Mouse (Mus musculus): ENCODE data around the gene Tgfbr3l. TPM values are rescaled to one million over a fixed set of nuclear protein-coding genes. Genes with fewer than 3 reads are reported as not detected.
"Not testable (repeated sequence)": the region's sequence is repeated elsewhere in the genome, so short reads cannot be mapped to it uniquely, and the experiment has no call there.

Gene Tgfbr3l
- total and polyA plus RNA-seq, 2 experiments from 2014 or later, result 3.5 to 8.2 TPM

DNA sequence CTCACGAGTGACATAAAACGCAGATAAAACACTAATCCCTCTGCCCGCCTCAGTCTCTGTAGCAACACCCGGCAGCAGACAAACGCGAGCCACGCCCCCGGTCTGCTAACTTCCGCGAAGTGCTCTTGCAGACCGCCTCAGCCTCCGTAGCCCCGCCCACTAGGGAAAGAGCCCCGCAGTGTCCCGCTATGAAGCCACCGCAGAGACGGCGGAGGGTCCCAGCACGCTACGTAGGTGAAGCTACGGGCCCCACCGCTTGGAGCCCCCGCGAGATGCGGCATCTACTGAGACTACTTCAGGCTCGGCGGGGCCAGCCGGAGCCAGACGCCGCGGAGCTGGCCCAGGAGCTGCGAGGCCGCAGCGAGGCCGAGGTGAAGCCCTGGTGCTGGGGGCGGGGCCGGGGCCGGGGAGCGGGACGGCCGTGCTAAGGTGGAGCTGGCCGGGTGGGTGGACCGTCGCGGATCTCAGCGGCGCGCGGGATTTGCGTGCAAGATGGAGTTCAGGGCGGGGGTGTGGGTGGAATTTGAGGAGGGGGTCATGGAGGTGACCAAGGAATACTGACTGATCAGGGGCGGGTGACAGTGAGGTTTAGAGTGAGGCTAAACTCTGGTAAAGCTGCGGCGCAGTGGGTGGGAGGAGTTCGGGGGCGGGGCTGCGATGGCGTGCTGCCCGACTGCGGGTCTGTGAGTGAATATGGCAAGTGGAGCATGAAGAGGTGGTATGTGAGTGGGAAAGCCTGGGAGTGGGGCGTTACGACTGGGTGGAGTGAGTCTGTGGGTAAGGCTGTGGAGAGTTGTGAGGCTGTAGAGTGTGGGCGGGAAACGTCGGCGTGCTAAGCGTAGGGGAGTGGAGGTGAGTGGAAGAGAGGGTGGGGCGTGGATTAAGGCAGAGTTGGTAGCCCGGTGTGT, 5.2 kb downstream of the Tgfbr3l start, which contains the start of gene Snapc2:
Snapc2 (plus strand) TSS at position 147 of the 908 bp plus-strand sequence.
- peak within 1 kb of the TSS; percentile 68 for H3K4me2 ChIP-seq (ENCODE audit: low read depth, low read length, poor library complexity, severe bottlenecking)
- H3K9me3 ChIP-seq (ENCODE audit: low read length), result no peaks in the 10 kb centered on the region
- DNase-seq (ENCODE audit: low spot score), result peak; percentile 97
- H3K27me3 ChIP-seq (ENCODE audit: insufficient read depth, low read length), result no peaks in the 10 kb centered on the region
- peak within 1 kb of the TSS; percentile 79 for H3K9ac ChIP-seq (replicated peaks; ENCODE audit: low read length, poor library complexity, severe bottlenecking)
- no peak for TF ChIP-seq CTCF (IDR thresholded peaks at IDR 0.05)
- peak; percentile 88 for ATAC-seq (ENCODE audit: low FRiP score)
- H3K36me3 ChIP-seq (ENCODE audit: insufficient read depth, low read length), result peaks cover 25% of the 10 kb centered on the region
- peaks cover 10% of the 10 kb centered on the region for H3K4me1 ChIP-seq (ENCODE audit: insufficient read depth, low read length)
- peak within 1 kb of the TSS; percentile 65 for H3K4me3 ChIP-seq (ENCODE audit: low read depth, low read length)
- H3K27ac ChIP-seq (ENCODE audit: low read depth, low read length), result peak within 1 kb of the TSS; percentile 87
- under 1% methylated on average over 69 of the region's 69 CpGs for WGBS

- no peak for ATAC-seq (ENCODE audit: low FRiP score)
- Histone ChIP-seq H3K9ac (replicated peaks; ENCODE audit: low read length, poor library complexity, severe bottlenecking) (peak overlapping the region; percentile 79), H3K4me2 (ENCODE audit: low read depth, low read length, poor library complexity, severe bottlenecking) (peak overlapping the region; percentile 68), H3K4me3 (ENCODE audit: low read depth, low read length) (peak overlapping the region; percentile 65), H3K27ac (ENCODE audit: low read depth, low read length) (peak overlapping the region; percentile 87), H3K27me3 (ENCODE audit: insufficient read depth, low read length) (no peaks in the 10 kb centered on the region), H3K4me1 (ENCODE audit: insufficient read depth, low read length) (peaks cover 10% of the 10 kb centered on the region), H3K36me3 (ENCODE audit: insufficient read depth, low read length) (peaks cover 21% of the 10 kb centered on the region), H3K9me3 (ENCODE audit: low read length) (no peaks in the 10 kb centered on the region)
- 50% methylated on average over 6 of the region's 6 CpGs for WGBS
- peak; percentile 73 for TF ChIP-seq CTCF (IDR thresholded peaks at IDR 0.05)
- peak; percentile 91 for DNase-seq (ENCODE audit: low spot score)
Measured at GRCm38 (mm10) chr8:4254001-4254400, 6.0 kb downstream of the Tgfbr3l start.

- not testable (repeated sequence) for H3K9ac ChIP-seq (replicated peaks; ENCODE audit: low read length, poor library complexity, severe bottlenecking); H3K9me3 ChIP-seq (ENCODE audit: low read length); H3K27ac ChIP-seq (ENCODE audit: low read depth, low read length); H3K4me2 ChIP-seq (ENCODE audit: low read depth, low read length, poor library complexity, severe bottlenecking); ATAC-seq (ENCODE audit: low FRiP score); H3K4me3 ChIP-seq (ENCODE audit: low read depth, low read length); H3K27me3 ChIP-seq (ENCODE audit: insufficient read depth, low read length); DNase-seq (ENCODE audit: low spot score)
- 90% methylated on average over 7 of the region's 7 CpGs for whole genome bisulfite sequencing
- H3K4me1 ChIP-seq (ENCODE audit: insufficient read depth, low read length), result peaks cover 10% of the 10 kb centered on the region
- peaks cover 29% of the 10 kb centered on the region for H3K36me3 ChIP-seq (ENCODE audit: insufficient read depth, low read length)
Measured at GRCm38 (mm10) chr8:4255471-4255870, 7.5 kb downstream of the Tgfbr3l start.

DNA sequence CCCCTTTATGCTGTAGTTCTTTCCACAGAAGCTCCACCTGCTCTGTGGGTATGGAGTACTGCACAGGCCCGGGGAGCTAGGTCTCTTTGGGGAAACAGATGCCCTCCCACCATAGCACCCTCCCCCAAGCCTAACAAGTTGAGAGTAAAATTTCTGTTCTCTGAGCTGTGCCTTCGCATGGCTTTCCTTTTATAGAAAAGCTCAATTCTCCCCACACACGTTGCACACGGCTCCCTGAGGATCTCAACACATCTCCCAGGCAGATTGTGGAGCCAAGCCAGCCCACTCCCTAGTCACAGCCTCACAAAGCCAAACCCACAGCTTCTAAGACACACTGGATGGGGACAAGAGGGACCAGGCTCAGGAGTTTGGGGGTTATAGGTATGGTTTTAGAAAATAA, 8.9 kb downstream of the Tgfbr3l start:
- Histone ChIP-seq H3K27ac (ENCODE audit: low read depth, low read length) (peak overlapping the region; percentile 39; the same call in 1 of the 2 replicates), H3K4me3 (ENCODE audit: low read depth, low read length) (no peak overlapping the region), H3K9me3 (ENCODE audit: low read length) (no peaks in the 10 kb centered on the region), H3K27me3 (ENCODE audit: insufficient read depth, low read length) (no peaks in the 10 kb centered on the region), H3K4me2 (ENCODE audit: low read depth, low read length, poor library complexity, severe bottlenecking) (peak overlapping the region; percentile 77; the same call in 1 of the 2 replicates), H3K36me3 (ENCODE audit: insufficient read depth, low read length) (peaks cover 38% of the 10 kb centered on the region), H3K4me1 (ENCODE audit: insufficient read depth, low read length) (peaks cover 10% of the 10 kb centered on the region), H3K9ac (replicated peaks; ENCODE audit: low read length, poor library complexity, severe bottlenecking) (peak overlapping the region; percentile 78; the same call in 1 of the 2 replicates)
- DNase-seq (ENCODE audit: low spot score), result peak; percentile 47
- no peak for TF ChIP-seq CTCF (IDR thresholded peaks at IDR 0.05)
- ATAC-seq (ENCODE audit: low FRiP score), result no peak
- 40% methylated on average over 4 of the region's 4 CpGs for WGBS

DNA sequence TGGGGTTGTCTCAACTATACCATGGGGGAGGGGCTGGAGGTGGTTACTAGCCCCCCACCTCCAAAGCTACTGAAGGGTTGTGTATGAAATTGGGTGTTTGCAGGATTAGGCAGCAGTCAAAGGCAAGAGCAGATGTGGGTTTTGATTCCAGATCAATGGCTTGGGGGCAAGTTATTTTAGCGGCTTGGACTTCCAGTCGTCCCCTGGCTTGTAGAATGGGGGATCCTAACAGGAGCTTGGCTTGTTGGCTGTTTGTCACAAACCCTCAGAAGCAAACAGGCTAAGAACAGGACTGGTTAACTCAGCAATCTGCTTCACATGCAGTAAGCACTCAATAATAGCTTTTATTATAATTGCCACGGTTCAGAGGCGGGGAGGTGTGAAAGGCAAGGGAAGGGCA, 9.3 kb downstream of the Tgfbr3l start:
- TF ChIP-seq CTCF (IDR thresholded peaks at IDR 0.05), result no peak
- Histone ChIP-seq H3K27me3 (ENCODE audit: insufficient read depth, low read length) (no peaks in the 10 kb centered on the region), H3K9ac (replicated peaks; ENCODE audit: low read length, poor library complexity, severe bottlenecking) (peak overlapping the region; percentile 78), H3K4me1 (ENCODE audit: insufficient read depth, low read length) (peaks cover 10% of the 10 kb centered on the region), H3K27ac (ENCODE audit: low read depth, low read length) (peak overlapping the region; percentile 39; the same call in 1 of the 2 replicates), H3K4me3 (ENCODE audit: low read depth, low read length) (peak overlapping the region; percentile 76), H3K36me3 (ENCODE audit: insufficient read depth, low read length) (peaks cover 41% of the 10 kb centered on the region), H3K4me2 (ENCODE audit: low read depth, low read length, poor library complexity, severe bottlenecking) (peak overlapping the region; percentile 77), H3K9me3 (ENCODE audit: low read length) (no peaks in the 10 kb centered on the region)
- WGBS, result 50% methylated on average over 4 of the region's 4 CpGs
- no peak for ATAC-seq (ENCODE audit: low FRiP score)
- no peak for DNase-seq (ENCODE audit: low spot score)

GRCm38 (mm10) chr8:4258233-4258632, 10.2 kb downstream of the Tgfbr3l start:
- Histone ChIP-seq H3K27ac (ENCODE audit: low read depth, low read length) (peak overlapping the region; percentile 95), H3K36me3 (ENCODE audit: insufficient read depth, low read length) (peaks cover 46% of the 10 kb centered on the region), H3K9me3 (ENCODE audit: low read length) (no peaks in the 10 kb centered on the region), H3K4me1 (ENCODE audit: insufficient read depth, low read length) (peaks cover 10% of the 10 kb centered on the region), H3K9ac (replicated peaks; ENCODE audit: low read length, poor library complexity, severe bottlenecking) (peak overlapping the region; percentile 78), H3K27me3 (ENCODE audit: insufficient read depth, low read length) (no peaks in the 10 kb centered on the region), H3K4me2 (ENCODE audit: low read depth, low read length, poor library complexity, severe bottlenecking) (peak overlapping the region; percentile 77), H3K4me3 (ENCODE audit: low read depth, low read length) (peak overlapping the region; percentile 76)
- DNase-seq (ENCODE audit: low spot score), result peak; percentile 81
- TF ChIP-seq CTCF (IDR thresholded peaks at IDR 0.05), result peak; percentile 91
- 2% methylated on average over 35 of the region's 35 CpGs for WGBS
- ATAC-seq (ENCODE audit: low FRiP score), result peak; percentile 77

Measured in midbrain, postnatal 0 days (tissue).